Mouse (Mus musculus) liver, embryonic 12.5 days (tissue): Measurements from ENCODE around the gene Plekha7. TPM values are rescaled to one million over a fixed set of nuclear protein-coding genes. Genes with fewer than 3 reads are reported as not detected.

Experiments
- ATAC-seq: fragments of 200-750 bp; cut with Nextera tagmentation; 2 replicates; pipeline ENCODE4 v1.8.0; 2017; ENCODE audit warnings: moderate number of reproducible peaks, mild to moderate bottlenecking, moderate library complexity
- H3K27ac ChIP-seq: fragments of 300-500 bp; sonication (generic); 2 replicates; pipeline ENCODE4 v1.5.1; 2016; ENCODE audit warnings: mild to moderate bottlenecking
- H3K27me3 ChIP-seq: fragments of 300-500 bp; sonication (generic); replicated peaks from 2 replicates; pipeline ENCODE4 v1.6.1; 2016; ENCODE audit warnings: mild to moderate bottlenecking, moderate library complexity
- H3K36me3 ChIP-seq: fragments of 300-500 bp; sonication (generic); 2 replicates; pipeline ENCODE4 v1.6.1; 2016; ENCODE audit warnings: mild to moderate bottlenecking, moderate library complexity
- H3K4me1 ChIP-seq: fragments of 300-500 bp; sonication (generic); 2 replicates; pipeline ENCODE4 v1.6.1; 2016
- H3K4me2 ChIP-seq: fragments of 300-500 bp; sonication (generic); 2 replicates; pipeline ENCODE4 v1.6.1; 2016; ENCODE audit warnings: mild to moderate bottlenecking, moderate library complexity
- H3K4me3 ChIP-seq: fragments of 300-500 bp; sonication (generic); 2 replicates; pipeline ENCODE4 v1.5.1; 2016; ENCODE audit warnings: mild to moderate bottlenecking, moderate library complexity
- H3K9ac ChIP-seq: fragments of 300-500 bp; sonication (generic); 2 replicates; pipeline ENCODE4 v1.6.1; 2016; ENCODE audit warnings: mild to moderate bottlenecking, moderate library complexity
- H3K9me3 ChIP-seq: fragments of 300-500 bp; sonication (generic); replicated peaks from 2 replicates; pipeline ENCODE4 v1.6.1; 2016; ENCODE audit warnings: mild to moderate bottlenecking, moderate library complexity
- WGBS: fragments of 180-500 bp; shearing (Covaris S2); methylation state at CpG from one replicate; pipeline ENCODE4 v1.1.7; 2016; ENCODE audit not compliant: insufficient replicate concordance; 5-methylcytosine and 5-hydroxymethylcytosine counted together
- polyA plus RNA-seq: library from polyadenylated mRNA; unstranded; fragments of >200 nt; fragmentation: Nextera tagmentation; extraction: Ambion mirVana; gene quantifications from 2 replicates; pipeline ENCODE4 v1.2.1, GENCODE M21; 2016

Gene Plekha7
- polyA plus RNA-seq, 1 experiment from 2014 or later = 3.6 TPM

GRCm38 (mm10) chr7:116192096-116192595, 116.0 kb downstream of the Plekha7 start:
- H3K27ac ChIP-seq = no peak overlapping the region
- H3K27me3 ChIP-seq = no peaks in the 10 kb centered on the region
- H3K4me2 ChIP-seq = no peak overlapping the region
- no peaks in the 10 kb centered on the region for H3K4me1 ChIP-seq
- ATAC-seq = no peak
- H3K4me3 ChIP-seq = no peak overlapping the region
- H3K9ac ChIP-seq = no peak overlapping the region
- WGBS = 60% methylated on average over 4 of the region's 4 CpGs
- no peaks in the 10 kb centered on the region; the same call in 1 of the 2 replicates for H3K36me3 ChIP-seq
- no peaks in the 10 kb centered on the region for H3K9me3 ChIP-seq

GRCm38 (mm10) chr7:116191138-116191537, 117.0 kb downstream of the Plekha7 start:
- Histone ChIP-seq H3K27me3 (no peaks in the 10 kb centered on the region), H3K4me1 (no peaks in the 10 kb centered on the region), H3K9ac (no peak overlapping the region), H3K27ac (no peak overlapping the region), H3K36me3 (no peaks in the 10 kb centered on the region; the same call in 1 of the 2 replicates), H3K9me3 (no peaks in the 10 kb centered on the region), H3K4me3 (no peak overlapping the region), H3K4me2 (no peak overlapping the region)
- 34% methylated on average over 3 of the region's 3 CpGs for WGBS
- no peak for ATAC-seq

GRCm38 (mm10) chr7:116189708-116190107, 118.5 kb downstream of the Plekha7 start:
- H3K36me3 ChIP-seq = no peaks in the 10 kb centered on the region; the same call in 1 of the 2 replicates
- H3K9ac ChIP-seq = no peak overlapping the region
- 69% methylated on average over 9 of the region's 9 CpGs for WGBS
- H3K9me3 ChIP-seq = no peaks in the 10 kb centered on the region
- H3K4me3 ChIP-seq = no peak overlapping the region
- no peak for ATAC-seq
- no peaks in the 10 kb centered on the region for H3K4me1 ChIP-seq
- no peak overlapping the region for H3K4me2 ChIP-seq
- no peak overlapping the region for H3K27ac ChIP-seq
- H3K27me3 ChIP-seq = no peaks in the 10 kb centered on the region

GRCm38 (mm10) chr7:116188391-116188790, 119.8 kb downstream of the Plekha7 start:
- Histone ChIP-seq H3K27ac (no peak overlapping the region), H3K9me3 (no peaks in the 10 kb centered on the region), H3K4me2 (no peak overlapping the region), H3K4me1 (0 out of 2 replicates have a peak, but pooled peaks cover 4% of the 10 kb centered on the region), H3K36me3 (no peaks in the 10 kb centered on the region; the same call in 1 of the 2 replicates), H3K9ac (no peak overlapping the region), H3K27me3 (no peaks in the 10 kb centered on the region), H3K4me3 (no peak overlapping the region)
- no peak for ATAC-seq
- 66% methylated on average over 5 of the region's 5 CpGs for WGBS

- H3K9me3 ChIP-seq = no peaks in the 10 kb centered on the region
- WGBS = 85% methylated on average over 3 of the region's 3 CpGs
- no peak overlapping the region for H3K4me2 ChIP-seq
- no peaks in the 10 kb centered on the region; the same call in 1 of the 2 replicates for H3K36me3 ChIP-seq
- H3K27me3 ChIP-seq = no peaks in the 10 kb centered on the region
- no peak for ATAC-seq
- no peak overlapping the region for H3K27ac ChIP-seq
- 0 out of 2 replicates have a peak, but pooled peaks cover 4% of the 10 kb centered on the region for H3K4me1 ChIP-seq
- H3K4me3 ChIP-seq = no peak overlapping the region
- H3K9ac ChIP-seq = no peak overlapping the region
These were observed 120.7 kb downstream of the Plekha7 start for GRCm38 (mm10) chr7:116187521-116187920.

GRCm38 (mm10) chr7:116186847-116187246, 121.3 kb downstream of the Plekha7 start:
- H3K27me3 ChIP-seq = no peaks in the 10 kb centered on the region
- no peak for ATAC-seq
- no peaks in the 10 kb centered on the region; the same call in 1 of the 2 replicates for H3K36me3 ChIP-seq
- 0 out of 2 replicates have a peak, but pooled peaks cover 4% of the 10 kb centered on the region for H3K4me1 ChIP-seq
- 62% methylated on average over 1 of the region's 1 CpGs for WGBS
- H3K4me3 ChIP-seq = no peak overlapping the region
- H3K27ac ChIP-seq = no peak overlapping the region
- no peak overlapping the region for H3K9ac ChIP-seq
- H3K4me2 ChIP-seq = no peak overlapping the region
- no peaks in the 10 kb centered on the region for H3K9me3 ChIP-seq

GRCm38 (mm10) chr7:116186156-116186555, 122.0 kb downstream of the Plekha7 start:
- ATAC-seq = no peak
- H3K27me3 ChIP-seq = no peaks in the 10 kb centered on the region
- no peak overlapping the region for H3K4me2 ChIP-seq
- H3K4me3 ChIP-seq = no peak overlapping the region
- no peaks in the 10 kb centered on the region for H3K9me3 ChIP-seq
- H3K4me1 ChIP-seq = 0 out of 2 replicates have a peak, but pooled peaks cover 4% of the 10 kb centered on the region
- no peak overlapping the region for H3K27ac ChIP-seq
- no peak overlapping the region for H3K9ac ChIP-seq
- H3K36me3 ChIP-seq = no peaks in the 10 kb centered on the region; the same call in 1 of the 2 replicates
- 66% methylated on average over 5 of the region's 5 CpGs for WGBS

GRCm38 (mm10) chr7:116184358-116185057, 123.7 kb downstream of the Plekha7 start:
- ATAC-seq = no peak
- Histone ChIP-seq H3K9me3 (no peaks in the 10 kb centered on the region), H3K27me3 (no peaks in the 10 kb centered on the region), H3K27ac (no peak overlapping the region), H3K4me2 (no peak overlapping the region), H3K36me3 (no peaks in the 10 kb centered on the region; the same call in 1 of the 2 replicates), H3K4me1 (0 out of 2 replicates have a peak, but pooled peaks cover 4% of the 10 kb centered on the region), H3K4me3 (no peak overlapping the region), H3K9ac (no peak overlapping the region)
- 52% methylated on average over 11 of the region's 11 CpGs for WGBS

GRCm38 (mm10) chr7:116182451-116182850, 125.7 kb downstream of the Plekha7 start:
- H3K9me3 ChIP-seq = no peaks in the 10 kb centered on the region
- ATAC-seq = no peak
- no peaks in the 10 kb centered on the region for H3K27me3 ChIP-seq
- H3K27ac ChIP-seq = no peak overlapping the region
- H3K9ac ChIP-seq = no peak overlapping the region
- no peak overlapping the region for H3K4me3 ChIP-seq
- no peaks in the 10 kb centered on the region for H3K36me3 ChIP-seq
- no peak overlapping the region for H3K4me2 ChIP-seq
- 0 out of 2 replicates have a peak, but pooled peaks cover 4% of the 10 kb centered on the region for H3K4me1 ChIP-seq
- WGBS = 59% methylated on average over 1 of the region's 1 CpGs

GRCm38 (mm10) chr7:116181444-116181946, 126.7 kb downstream of the Plekha7 start:
- H3K36me3 ChIP-seq = no peaks in the 10 kb centered on the region
- no peak overlapping the region for H3K9ac ChIP-seq
- no peaks in the 10 kb centered on the region for H3K9me3 ChIP-seq
- no peak overlapping the region for H3K4me2 ChIP-seq
- H3K4me3 ChIP-seq = no peak overlapping the region
- WGBS = 83% methylated on average over 5 of the region's 5 CpGs
- no peaks in the 10 kb centered on the region for H3K27me3 ChIP-seq
- no peak for ATAC-seq
- H3K27ac ChIP-seq = no peak overlapping the region
- 0 out of 2 replicates have a peak, but pooled peaks cover 4% of the 10 kb centered on the region for H3K4me1 ChIP-seq

- no peak for ATAC-seq
- no peak overlapping the region for H3K9ac ChIP-seq
- no peak overlapping the region for H3K27ac ChIP-seq
- no peaks in the 10 kb centered on the region for H3K27me3 ChIP-seq
- H3K9me3 ChIP-seq = no peaks in the 10 kb centered on the region
- WGBS = 71% methylated on average over 3 of the region's 3 CpGs
- no peak overlapping the region for H3K4me3 ChIP-seq
- H3K4me1 ChIP-seq = no peaks in the 10 kb centered on the region
- no peak overlapping the region for H3K4me2 ChIP-seq
- H3K36me3 ChIP-seq = no peaks in the 10 kb centered on the region
These were observed 129.3 kb downstream of the Plekha7 start for GRCm38 (mm10) chr7:116178916-116179315.

- Histone ChIP-seq H3K4me1 (no peaks in the 10 kb centered on the region), H3K36me3 (no peaks in the 10 kb centered on the region), H3K27me3 (no peaks in the 10 kb centered on the region), H3K27ac (no peak overlapping the region), H3K9me3 (no peaks in the 10 kb centered on the region), H3K9ac (no peak overlapping the region), H3K4me2 (no peak overlapping the region), H3K4me3 (no peak overlapping the region)
- ATAC-seq = no peak
- 77% methylated on average over 10 of the region's 10 CpGs for WGBS
These were observed 135.4 kb downstream of the Plekha7 start for GRCm38 (mm10) chr7:116172774-116173173.
